Mouse (Mus musculus) spleen, postnatal 36 days (tissue): ENCODE results near the gene Tmem109.

Experiments
- DNase-seq, 2 experiments: peaks; one replicate each; pipeline ENCODE4 v3.0.0; 2022; ENCODE audit warnings: low spot score in 2 of 2, mixed read lengths in 1 of 2

Tmem109 gene

DNA sequence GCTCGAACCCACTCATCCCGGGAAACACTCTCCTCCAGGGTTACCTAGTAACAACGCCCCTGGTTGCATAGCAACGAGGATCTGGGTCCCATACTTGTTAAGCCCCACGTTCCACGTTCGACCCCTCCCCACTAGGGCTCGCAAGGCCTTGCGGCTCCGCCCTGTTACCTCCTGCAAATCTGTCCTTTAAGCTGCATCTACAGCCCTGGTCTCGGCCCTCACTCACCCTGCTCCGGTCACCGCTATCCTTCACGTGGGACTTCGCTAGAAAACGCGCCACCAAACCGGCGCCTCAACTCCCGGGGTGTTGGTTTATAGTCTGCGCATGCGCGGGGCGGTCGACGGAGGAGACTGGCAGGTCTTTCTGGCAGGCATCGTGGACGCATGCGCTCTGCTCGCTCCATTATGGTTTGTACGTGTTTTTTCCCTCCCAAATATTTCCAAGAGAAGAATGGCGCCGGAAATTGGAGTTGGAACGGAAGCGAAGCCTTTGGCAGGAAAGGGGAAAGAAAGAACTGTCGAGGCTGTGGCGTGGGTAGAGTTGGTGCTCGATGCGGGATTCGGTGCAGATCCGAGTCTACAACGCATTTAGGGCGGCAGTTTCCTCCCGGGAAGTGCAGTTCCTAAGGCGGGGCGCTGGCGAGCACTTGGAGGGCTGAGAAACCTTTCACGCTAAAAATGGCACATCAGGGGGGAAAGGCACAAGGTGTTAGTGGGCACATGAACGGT, at the start of gene Tmem109:
Tmem109 (minus strand) TSS at position 576 of the 729 bp plus-strand sequence.
- peak; percentile 89 to 91 for DNase-seq

DNA sequence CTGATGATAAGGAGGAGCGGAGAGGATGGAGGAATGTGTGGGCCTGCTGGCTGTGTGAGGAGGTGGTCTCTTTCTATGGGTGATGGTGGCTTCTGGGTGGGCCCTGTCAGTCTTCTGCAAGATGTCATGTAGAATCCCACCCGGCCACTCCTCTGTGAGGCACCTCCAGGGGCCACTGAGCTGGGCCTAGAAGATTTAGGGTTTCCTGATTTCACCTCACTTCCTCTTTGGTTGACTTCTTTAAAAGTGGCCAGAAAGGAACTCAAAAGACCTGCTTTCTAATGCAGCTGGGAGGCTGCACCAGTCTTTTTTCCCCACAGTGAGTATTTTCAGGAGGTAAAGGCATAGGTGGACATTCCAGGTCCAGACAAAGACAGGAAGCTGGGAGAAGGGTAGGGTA, 48.8 kb upstream of the Tmem109 start:
- no peak for DNase-seq

DNA sequence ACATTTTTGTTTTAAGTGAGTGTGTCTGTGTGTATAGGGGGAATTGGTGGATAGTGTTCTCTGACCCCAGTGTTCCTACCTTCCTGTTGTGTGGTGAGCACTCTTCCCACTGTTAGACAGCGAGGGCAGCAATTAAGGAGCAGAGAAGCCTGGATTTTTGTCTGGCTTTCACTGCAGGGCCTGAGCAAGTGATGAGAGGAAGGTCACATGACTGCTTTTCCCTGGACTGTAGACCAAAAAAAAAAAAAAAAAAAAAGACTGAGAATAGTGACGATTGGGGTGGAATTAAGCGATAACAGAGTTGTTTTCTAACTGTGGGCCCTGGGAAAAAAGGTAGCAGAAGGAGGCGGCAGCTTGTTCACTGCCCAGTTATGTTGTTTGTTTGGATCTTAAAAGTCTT, 44.9 kb upstream of the Tmem109 start:
- no peak for DNase-seq

DNA sequence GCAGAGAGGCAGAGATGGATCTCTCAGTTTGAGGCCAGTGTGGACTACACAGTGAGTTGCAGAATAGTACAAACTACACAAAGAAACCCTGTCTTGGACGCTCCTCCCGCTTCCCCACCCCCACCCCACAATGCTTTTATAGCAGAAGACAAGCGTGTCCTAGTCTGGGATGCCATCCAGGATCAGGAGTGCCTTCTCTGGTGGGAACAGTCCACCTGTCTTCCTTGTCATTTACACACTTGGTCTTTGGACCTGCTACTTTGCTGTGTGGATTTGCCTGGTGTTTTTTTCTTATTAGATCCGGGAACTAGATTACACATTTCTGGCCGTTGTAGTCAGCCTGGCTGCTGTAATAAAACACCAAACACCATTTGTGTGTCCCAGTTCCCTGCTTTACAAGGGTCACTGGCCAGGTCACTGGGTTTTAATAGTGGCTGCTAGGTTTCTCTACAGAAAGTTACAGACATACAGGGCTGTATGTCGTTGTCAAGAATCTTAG, 44.4 kb upstream of the Tmem109 start:
- DNase-seq: no peak

DNA sequence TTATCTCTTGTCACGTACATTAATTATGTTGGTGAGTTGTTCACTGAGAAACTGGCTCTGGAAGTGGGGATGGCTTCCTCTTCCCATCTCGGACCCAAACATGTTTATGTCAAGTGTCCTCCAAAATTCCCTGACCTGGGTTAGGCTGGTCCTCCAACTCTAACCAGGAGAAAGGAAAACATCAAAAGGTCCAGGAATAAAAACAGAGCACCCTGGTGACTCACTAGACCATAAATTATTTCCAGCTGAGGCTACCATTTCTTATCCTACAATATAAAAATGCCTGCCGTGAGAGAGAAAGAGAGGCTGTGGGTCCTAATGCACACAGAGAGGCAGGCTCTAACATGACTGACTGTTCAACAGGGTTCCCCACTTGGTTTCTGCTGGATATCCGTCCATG, 42.4 kb upstream of the Tmem109 start:
- no peak for DNase-seq

DNA sequence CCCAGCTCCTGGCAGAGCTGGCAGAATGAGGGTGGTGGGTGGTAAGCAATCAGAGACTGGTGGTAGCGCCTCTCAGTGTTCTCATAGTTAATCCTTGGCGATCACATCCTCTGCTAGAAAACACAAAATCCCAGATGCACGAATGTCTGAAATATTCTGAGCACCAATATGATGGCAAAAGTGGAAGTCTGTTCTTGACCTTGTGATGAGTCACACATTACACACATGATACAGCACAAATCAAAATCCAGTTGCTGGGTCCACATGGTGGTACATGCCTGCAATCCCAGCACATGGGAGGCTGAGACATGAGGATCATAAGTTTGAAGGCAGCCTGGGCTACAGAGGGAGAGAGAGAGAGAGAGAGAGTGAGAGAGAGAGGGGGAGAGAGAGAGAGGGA, 39.3 kb upstream of the Tmem109 start:
- no peak for DNase-seq

DNA sequence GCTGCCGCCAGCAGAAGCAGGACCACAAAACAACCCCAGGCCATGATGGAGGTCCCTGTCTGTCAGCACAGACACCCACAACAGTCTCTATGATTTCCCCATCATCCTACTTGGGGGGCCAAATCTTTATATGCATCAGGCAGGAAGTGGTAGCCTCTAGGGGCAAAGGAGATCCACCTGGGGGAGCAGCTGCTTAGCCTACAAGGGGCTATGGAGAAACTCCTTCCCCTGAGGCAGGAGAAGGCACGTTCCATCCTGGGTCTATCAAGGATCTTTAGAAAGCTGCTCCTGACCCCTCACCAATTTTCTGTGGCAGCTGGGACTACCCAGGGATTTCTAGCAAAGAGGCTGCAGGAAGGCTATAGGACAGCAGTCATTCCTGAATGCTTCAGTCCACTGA, 38.7 kb upstream of the Tmem109 start, which contains the start of gene Zp1:
Zp1 (minus strand) TSS at position 101 of the 400 bp plus-strand sequence.
- no peak for DNase-seq

DNA sequence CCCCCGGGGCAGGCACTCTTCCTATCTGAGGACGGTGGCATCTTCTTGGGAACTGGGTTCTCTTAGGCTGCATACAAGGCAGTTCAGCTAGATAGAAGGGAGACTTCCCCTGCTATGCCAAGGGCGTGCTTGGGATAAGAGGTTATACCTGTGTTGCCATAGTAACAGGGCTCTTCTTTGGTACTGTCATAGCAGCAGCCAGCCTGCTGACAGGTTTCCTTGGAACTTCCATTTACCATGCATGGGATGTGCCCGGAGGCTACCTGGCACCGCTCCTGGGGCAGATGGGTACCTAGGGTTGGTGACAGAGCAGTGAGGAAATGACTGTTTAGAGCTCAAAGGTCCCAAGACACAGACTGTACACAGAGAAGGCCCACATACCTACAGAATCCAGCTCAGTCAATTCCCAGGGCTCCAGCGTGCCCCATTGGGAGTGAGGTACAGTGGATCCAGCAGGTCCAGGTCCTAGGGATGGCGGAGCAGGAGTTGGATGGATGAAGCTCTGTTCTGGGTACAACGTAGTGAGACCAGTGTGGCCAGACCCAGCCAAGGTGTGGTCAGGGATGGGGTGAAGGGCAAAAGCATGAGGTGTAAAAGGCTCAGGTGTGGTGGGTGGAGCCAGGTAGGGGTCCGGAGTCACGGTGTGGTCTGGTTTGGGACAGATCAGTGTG, 36.7 kb upstream of the Tmem109 start:
- no peak for DNase-seq

DNA sequence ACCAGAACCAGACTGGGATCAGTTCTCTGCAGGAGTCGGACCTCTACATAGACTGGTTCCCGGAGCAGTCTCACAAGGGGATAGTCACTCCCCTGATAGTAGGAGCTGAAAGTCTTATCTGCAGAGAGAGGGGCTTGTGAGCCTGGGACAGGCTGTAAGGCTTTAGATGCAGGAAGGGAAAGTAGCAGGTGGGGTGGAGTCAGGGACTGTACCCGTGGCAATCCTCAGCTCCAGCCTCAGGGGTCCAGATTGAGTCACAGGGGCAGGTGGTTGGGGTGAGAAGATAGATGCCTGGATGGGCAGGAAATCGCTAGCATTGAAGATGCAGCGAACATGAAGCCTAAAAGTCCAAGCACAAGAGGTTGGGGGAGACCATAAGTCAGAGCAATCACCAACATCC, 34.7 kb upstream of the Tmem109 start:
- no peak for DNase-seq

DNA sequence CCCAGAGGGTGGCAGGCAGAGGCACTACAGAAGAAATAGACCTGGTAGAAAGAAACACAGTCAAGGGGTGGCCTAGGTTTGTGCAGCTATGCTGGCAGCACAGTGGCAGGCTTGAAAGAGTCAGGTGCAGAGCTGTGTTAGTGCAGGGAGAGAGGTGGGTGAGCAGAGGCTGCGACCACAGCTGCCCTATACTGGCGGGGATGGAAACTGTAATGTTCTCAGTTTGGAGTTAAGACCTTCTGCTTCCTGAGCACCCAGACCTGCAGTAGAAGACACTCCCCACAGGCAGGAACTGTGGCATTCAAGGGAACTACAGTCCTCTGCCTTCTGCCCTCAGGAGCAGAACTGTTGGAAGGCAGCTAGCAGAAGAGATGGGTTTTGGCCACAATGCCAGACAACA, 33.1 kb upstream of the Tmem109 start:
- DNase-seq: no peak

DNA sequence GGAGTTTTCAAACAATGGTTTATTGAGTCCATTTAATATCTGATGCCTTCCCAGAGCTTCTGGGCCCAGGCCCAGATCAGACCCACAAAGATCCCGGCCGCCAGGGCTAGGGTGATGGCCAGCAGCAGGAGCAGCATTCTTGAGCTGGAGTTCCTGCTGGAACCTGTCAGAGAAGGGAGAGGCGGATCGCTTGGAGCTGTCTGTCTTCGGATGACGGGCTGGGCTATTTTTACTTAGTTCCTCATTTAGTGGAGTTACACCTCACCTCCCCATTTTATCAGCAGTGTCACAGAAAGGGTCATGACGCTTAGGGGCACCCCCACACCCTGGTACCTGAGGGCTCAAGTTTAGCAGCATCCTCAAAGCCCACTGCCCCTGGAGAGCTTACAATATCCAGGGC, 32.5 kb upstream of the Tmem109 start:
- DNase-seq: no peak

DNA sequence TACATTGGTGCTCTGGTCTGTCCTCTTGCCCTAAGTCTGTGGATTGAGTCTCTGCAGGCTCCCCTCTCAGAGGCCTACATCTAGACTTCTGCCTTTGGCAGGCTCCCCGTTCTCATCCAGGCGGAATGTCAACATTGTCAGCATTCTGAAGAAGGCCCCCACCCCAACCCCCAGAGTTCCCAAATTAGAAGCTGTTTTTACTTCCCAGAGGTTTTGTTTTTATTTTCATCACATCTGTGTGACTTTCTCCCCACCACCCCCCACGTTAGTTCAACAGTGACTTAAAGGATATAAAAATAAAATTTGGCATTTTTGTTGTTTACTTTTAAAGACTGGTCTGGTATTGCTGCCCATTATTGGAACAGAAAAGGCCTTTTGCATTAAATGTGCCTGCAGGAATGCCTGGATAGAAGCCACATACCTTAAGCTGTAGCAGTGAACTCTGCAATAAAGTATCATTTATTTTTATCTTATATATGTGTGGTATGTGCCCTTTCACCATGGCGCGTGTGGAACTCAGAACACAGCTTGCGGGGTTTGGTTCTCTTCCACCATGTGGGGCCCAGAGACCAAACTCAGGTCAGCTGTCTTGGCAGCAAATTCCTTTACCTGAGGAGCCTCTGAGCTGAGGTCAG, 27.4 kb upstream of the Tmem109 start:
- no peak for DNase-seq

DNA sequence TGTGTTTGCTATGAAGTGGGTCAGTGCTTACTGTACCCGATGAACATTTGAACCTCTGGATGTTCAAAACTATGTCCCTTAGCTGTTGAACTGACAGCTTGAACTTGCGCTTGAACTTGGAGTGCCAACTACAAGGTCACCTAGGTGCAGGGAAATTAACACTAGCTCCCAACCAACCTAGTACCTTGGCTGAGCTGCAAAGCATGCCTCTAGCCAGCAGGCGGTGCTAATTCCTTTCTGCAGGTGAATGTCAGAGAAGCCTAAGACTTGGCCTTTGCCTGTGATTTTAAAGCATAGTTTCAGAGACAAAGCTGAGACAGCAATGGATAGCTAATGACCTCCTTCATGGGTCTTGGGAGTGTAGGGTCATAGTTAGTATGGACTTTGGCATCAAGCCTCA, 26.1 kb upstream of the Tmem109 start:
- DNase-seq: peak; percentile 35 to 38

DNA sequence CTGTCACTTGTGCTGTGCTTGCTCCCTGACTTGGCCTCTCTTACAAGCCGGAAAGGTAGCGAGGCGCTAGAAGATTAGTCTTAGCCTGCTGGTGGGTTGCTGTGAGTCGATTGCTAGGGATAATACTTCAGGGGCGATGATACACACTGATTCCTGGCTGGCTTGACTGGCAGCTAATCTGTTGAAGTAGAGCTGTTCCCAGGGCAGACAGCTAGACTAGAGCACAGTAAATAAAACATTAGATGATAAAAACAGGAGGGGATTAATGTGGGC, 23.9 kb upstream of the Tmem109 start:
- DNase-seq: no peak

DNA sequence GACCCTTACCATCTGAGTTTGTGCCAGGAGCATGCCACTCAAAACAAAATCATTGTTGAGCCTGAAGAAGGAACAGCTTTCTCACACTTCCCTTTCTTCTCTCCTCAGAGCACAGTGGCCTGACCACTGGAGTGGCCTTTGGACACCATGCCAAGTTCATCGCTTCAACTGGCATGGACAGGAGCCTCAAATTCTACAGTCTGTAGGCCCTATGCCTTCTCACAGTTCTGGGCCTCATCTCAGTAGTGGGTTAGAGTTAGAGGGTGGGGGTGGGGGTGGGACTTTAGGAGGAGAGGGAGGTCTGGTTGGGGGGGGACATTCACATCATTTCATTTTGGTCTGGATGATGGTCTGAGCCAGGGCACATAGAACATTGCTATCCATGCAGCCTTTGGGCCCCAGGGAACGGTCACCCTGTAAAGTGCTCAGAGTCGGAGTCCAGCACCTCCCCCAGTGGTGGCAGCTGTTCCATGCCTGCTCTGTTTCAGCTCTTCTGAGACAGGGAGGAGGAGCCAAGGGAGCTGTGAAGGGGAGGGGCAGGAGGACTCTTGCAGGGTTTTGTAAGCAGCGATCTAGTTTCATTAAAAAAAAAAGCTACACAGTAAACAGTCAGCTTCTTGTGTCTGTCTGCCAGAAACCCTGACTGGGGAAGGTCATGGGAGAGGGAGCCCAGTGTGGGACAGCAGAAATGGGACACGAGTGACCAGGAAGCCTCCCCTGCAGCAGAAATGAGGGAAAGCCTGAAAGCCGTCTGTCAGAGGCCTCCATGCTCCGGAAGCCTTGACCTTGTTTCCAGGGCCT, 23.3 kb upstream of the Tmem109 start:
- DNase-seq: peak; percentile 18 to 37

DNA sequence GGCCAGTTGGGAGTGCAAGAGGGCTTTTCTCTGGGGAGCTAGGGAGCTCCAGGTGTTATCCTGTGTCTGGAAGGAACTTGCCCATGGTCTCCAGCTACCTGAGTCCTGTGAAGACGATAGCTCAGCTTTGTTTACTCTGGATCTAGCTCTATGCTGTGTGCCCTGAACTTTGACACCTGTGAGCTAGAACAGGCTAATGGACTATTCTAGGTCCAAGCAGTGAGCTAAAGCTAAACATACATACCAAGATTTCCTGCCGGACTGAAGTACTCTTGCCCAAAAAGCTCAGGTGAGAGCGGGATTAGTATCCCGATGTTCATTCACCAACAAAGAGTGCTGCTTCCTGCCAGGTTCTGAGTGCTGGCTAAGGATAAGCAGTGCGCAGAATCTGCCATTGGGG, 22.7 kb upstream of the Tmem109 start:
- DNase-seq: no peak

DNA sequence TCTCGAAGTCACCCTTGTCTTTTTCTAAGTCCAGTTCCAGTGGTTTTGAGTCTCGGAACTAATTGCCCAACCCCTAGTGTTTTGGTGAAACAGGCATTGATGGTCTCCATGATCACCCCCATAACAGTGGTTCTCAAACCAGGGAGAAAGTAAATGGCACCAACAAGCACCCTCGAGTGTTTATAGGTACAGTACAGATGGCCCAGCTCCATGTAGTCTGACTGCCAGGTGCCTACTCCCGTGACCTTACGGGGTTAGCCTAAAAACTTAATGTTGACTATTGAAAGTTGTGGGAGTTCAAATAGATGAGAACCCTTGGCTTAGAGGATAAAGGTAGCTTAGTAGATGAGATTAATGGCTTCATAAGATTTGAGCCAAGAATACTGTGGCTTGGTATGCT, 19.2 kb upstream of the Tmem109 start:
- no peak for DNase-seq

DNA sequence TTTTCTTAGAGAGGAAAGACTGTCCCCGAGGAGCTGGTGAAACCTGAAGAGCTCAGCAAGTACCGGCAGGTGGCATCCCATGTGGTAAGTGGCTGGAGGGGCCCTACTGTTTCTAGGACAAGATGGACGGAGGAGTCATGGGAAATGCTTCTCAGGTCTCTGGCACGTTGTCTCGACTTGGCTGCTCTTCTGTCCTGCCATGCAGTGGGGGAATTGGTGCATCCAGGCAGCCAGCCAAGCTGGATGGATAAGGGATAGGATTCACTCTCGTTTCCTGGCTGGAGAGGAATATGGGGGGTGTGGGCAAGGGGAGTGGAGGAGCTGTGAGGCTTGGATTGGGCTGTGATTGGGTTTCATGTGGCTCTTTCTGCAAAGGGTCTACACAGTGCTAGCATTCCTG, 18.5 kb upstream of the Tmem109 start:
- no peak for DNase-seq

DNA sequence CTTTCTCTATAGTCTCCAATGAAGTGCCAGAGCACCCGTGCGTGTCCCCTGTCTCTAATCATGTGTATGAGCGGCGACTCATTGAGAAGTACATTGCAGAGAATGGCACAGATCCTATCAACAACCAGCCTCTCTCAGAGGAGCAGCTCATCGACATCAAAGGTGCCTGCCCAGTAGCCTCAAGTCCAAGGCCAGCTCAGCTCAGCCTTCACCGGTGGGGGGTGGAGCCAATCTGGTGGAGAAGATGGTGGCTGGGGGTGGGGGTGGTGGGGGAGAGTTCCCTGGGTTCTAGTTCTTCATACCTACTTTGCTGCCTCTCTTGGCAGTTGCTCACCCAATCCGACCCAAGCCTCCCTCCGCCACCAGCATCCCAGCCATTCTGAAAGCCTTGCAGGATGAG, 15.7 kb upstream of the Tmem109 start:
- DNase-seq: no peak

DNA sequence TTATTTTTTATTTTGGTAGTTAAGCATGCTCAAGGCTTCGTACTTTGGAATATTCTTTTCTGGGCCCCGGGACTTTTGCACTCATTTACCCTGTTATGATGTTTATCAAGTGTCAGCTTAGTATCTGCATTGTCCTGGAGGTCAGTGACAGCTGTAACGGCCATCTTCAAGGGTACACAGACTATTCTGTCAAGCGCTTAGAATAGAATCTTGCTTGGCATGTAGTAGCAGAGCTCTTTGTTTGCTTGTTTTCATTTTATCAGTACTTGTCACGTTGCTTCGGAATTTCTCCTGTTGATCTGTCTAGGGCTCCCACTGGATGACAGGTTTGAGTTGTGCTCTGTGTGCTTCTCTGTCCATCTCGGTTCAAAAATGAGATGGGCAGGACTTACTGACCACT, 15.0 kb upstream of the Tmem109 start:
- no peak for DNase-seq

DNA sequence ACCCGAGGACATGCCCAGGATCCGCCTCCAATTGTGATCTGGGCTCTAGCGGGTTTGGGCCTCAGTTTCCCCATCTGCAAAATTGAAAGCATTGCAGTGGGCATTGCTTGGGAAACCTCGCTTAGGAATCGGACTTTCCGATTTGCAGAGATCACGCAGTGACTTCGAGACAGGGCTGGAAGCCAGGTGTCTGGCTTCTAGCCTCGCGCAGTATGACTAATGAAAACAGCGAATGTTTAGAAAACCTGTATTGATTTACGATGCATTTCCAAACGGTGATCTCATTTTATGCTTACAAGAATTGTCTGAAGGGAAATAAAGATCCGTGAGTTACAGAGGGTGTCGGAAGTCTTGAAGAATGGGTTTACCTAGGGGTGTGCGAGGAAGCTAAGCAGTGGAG, 13.9 kb upstream of the Tmem109 start:
- no peak for DNase-seq

DNA sequence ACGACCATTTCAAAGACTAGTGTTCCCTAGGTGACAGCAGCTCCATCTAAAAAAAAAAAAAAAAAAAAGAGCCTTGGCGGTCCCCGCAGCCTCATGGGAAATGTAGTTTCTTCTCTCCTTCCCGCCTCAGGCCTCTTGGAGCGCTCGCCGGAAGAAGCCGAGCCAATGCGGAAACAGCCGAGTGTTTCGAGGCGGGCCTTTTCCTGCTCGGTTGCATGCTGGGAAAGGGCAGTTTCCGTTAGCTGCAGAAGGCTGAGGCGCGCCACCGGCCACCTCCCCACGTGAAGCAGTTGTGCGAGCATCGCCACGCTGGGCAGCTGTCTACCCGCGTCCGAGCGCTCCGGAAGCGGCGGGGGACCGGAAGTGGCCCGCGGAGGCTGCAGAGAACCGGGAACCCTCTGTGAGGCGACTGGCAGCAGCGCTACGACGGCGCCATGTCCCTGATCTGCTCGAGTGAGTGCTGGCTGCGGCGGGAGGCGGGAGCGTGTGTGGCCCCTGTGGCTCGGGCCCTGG, 13.3 kb upstream of the Tmem109 start, which contains the start of gene Prpf19:
Prpf19 (plus strand) TSS at position 216 of the 513 bp plus-strand sequence.
- DNase-seq: peak; percentile 97
